ENCODE assay signal across 8 mouse cellular contexts in genomic region chr5:135898028-135898427, GRCm38 (mm10). TPM values are rescaled to one million over a fixed set of nuclear protein-coding genes. Genes with fewer than 3 reads are reported as not detected.
A peak's percentile ranks its signal among the peaks of the same experiment; 100 is the strongest.
DNase-seq lines count a peak whose midpoint lies in the region; ATAC-seq and TF ChIP-seq lines count a peak whose summit lies in the region.

No protein-coding gene starts in this region.

- no peak overlapping the region for H3K27ac ChIP-seq in CH12.LX (ENCODE audit: insufficient read depth, low read depth)
- H3K27ac ChIP-seq in lung, postnatal 0 days (ENCODE audit: low read length): no peak overlapping the region

- H3K79me2 ChIP-seq in CH12.LX (replicated peaks; ENCODE audit: control insufficient read depth, extremely low read depth, insufficient read depth, poor library complexity, severe bottlenecking): no peaks in the 10 kb centered on the region

- TF ChIP-seq RAD21 in CH12.LX (IDR thresholded peaks at IDR 0.05; ENCODE audit: low read depth, low read length): no peak; the same call in 1 of the 2 replicates

- peak; percentile 70 for DNase-seq in heart, postnatal 4 days
- no peak for DNase-seq in heart, postnatal 25 days (ENCODE audit: low spot score)
- DNase-seq in 3T3-L1 (ENCODE audit: low read depth, low spot score) (peak; percentile 78), CH12.LX (ENCODE audit: extremely low read depth) (peak; percentile 71)
- DNase-seq in cerebellum, postnatal 36 days: peak; percentile 59 to 65
- DNase-seq in lung, postnatal 0 days (ENCODE audit: low spot score): peak; percentile 74
- no peak for DNase-seq in yolk sac, embryonic 10.5 days (ENCODE audit: low spot score)

- no peak for ATAC-seq in lung, postnatal 0 days
- ATAC-seq in frontal cortex, adult (ENCODE audit: low TSS enrichment): no peak

- 14% methylated on average over 3 of the region's 3 CpGs for WGBS in lung, postnatal 0 days

- intact Hi-C loops in heart, postnatal 25 days (cut with DNase I): loop anchor here (5.0 kb wide), 1 partner anchor 164 kb away; no protein-coding TSS in a partner anchor

- dilution Hi-C loops in CH12.LX (cut with MboI; ENCODE audit: extremely low pct_ligation_motif_present, extremely low pct_unique_long_range_greater_than_20kb, low sequenced_read_pairs): no loop called here

- H3K4me1 ChIP-seq in CH12.LX (ENCODE audit: control insufficient read depth in 1 of 2, insufficient read depth in 2 of 2): peaks cover 1 to 12% of the 10 kb centered on the region in 2 experiments
- H3K4me1 ChIP-seq in lung, postnatal 0 days (ENCODE audit: insufficient read depth, low read depth, low read length): no peaks in the 10 kb centered on the region

- no peak overlapping the region for H3K4me2 ChIP-seq in CH12.LX (ENCODE audit: insufficient read depth, low read depth, poor library complexity, severe bottlenecking)
- H3K4me2 ChIP-seq in lung, postnatal 0 days (replicated peaks; ENCODE audit: low read depth, low read length): no peak overlapping the region

- H3K4me3 ChIP-seq in CH12.LX (replicated peaks in 1 of 3; ENCODE audit: low read depth in 2 of 3, low read length in 2 of 3, poor library complexity in 1 of 3): no peak overlapping the region
- no peak overlapping the region for H3K4me3 ChIP-seq in lung, postnatal 0 days (ENCODE audit: low read depth, low read length)

- TF ChIP-seq POLR2A in CH12.LX (IDR thresholded peaks at IDR 0.05; ENCODE audit: low read depth, low read length): no peak

- no peaks in the 10 kb centered on the region for H3K36me3 ChIP-seq in CH12.LX (replicated peaks in 1 of 2; ENCODE audit: control insufficient read depth in 1 of 2, insufficient read depth in 1 of 2, low read length in 1 of 2)
- H3K36me3 ChIP-seq in lung, postnatal 0 days (ENCODE audit: insufficient read depth, low read length): no peaks in the 10 kb centered on the region

- H3K9me3 ChIP-seq in CH12.LX (replicated peaks; ENCODE audit: low read length): no peaks in the 10 kb centered on the region
- H3K9me3 ChIP-seq in lung, postnatal 0 days (ENCODE audit: low read length): no peaks in the 10 kb centered on the region

- in situ Hi-C loops in CH12.LX (cut with MboI; ENCODE audit: low pct_ligation_motif_present, low pct_unique_long_range_greater_than_20kb, low sequenced_read_pairs): loop anchor here (10.0 kb wide), 1 partner anchor 147 kb away; no protein-coding TSS in a partner anchor

- TF ChIP-seq CTCF in CH12.LX (conservative IDR thresholded peaks at IDR 0.05 in 1 of 2, IDR thresholded peaks at IDR 0.05 in 1 of 2; ENCODE audit: low read depth in 2 of 2, low read length in 2 of 2): peak; percentile 53 to 63; a peak in 3 of 4 replicates
- peak; percentile 70 for TF ChIP-seq CTCF in lung, postnatal 0 days (IDR thresholded peaks at IDR 0.05)

- no peaks in the 10 kb centered on the region for H3K27me3 ChIP-seq in CH12.LX (replicated peaks)
- no peaks in the 10 kb centered on the region for H3K27me3 ChIP-seq in lung, postnatal 0 days (replicated peaks; ENCODE audit: insufficient read depth, low read length)

- H3K9ac ChIP-seq in CH12.LX (ENCODE audit: insufficient read depth, low read depth): no peak overlapping the region
- H3K9ac ChIP-seq in lung, postnatal 0 days (replicated peaks; ENCODE audit: low read depth): no peak overlapping the region

- TF ChIP-seq EP300 in CH12.LX (IDR thresholded peaks at IDR 0.05; ENCODE audit: low read length): no peak
- TF ChIP-seq EP300 in lung, postnatal 0 days (IDR thresholded peaks at IDR 0.05): no peak

TF ChIP-seq in CH12.LX, 34 proteins besides CTCF, POLR2A, EP300 and RAD21:
- 0 out of 2 replicates have a peak, but pooled peaks have one; percentile 18 for TF ChIP-seq MYC (IDR thresholded peaks at IDR 0.05; ENCODE audit: low read depth, low read length)
- TF ChIP-seq SMC3 (IDR thresholded peaks at IDR 0.05; ENCODE audit: low read depth, low read length): peak; percentile 29; the same call in 1 of the 2 replicates
- no peak for TF ChIP-seq MAZ (IDR thresholded peaks at IDR 0.05; ENCODE audit: low read depth, low read length)

RNA-seq across cellular contexts. Expression of gene Hspb1, which starts 10.3 kb away (rescaled TPM):
- 100 to 1,000 TPM; 397 to 401 TPM for total RNA-seq in heart, postnatal 4 days (2021)
- 100 to 1,000 TPM; 385 to 513 TPM for total RNA-seq in heart, postnatal 25 days (2021)
- total RNA-seq in CH12.LX (2012; rRNA removed): 0.97 and 1.1 TPM in 2 replicates
- 1.7 and 2.6 TPM in 2 replicates for total RNA-seq in CH12.LX (2014; rRNA removed)
- polyA plus RNA-seq in CH12.LX (2012; ENCODE audit: insufficient read length, low read depth): 3.6 and 3.8 TPM in 2 replicates
- polyA plus RNA-seq in lung, postnatal 0 days (2015; fragmentation: Nextera tagmentation; extraction: Ambion mirVana): 198 and 248 TPM in 2 replicates

RNA-seq across cellular contexts. Expression of gene Ywhag, which starts 36.4 kb away (rescaled TPM):
- 100 to 1,000 TPM; 285 to 292 TPM for total RNA-seq in heart, postnatal 4 days (2021)
- 100 to 1,000 TPM; 285 to 296 TPM for total RNA-seq in heart, postnatal 25 days (2021)
- total RNA-seq in CH12.LX (2012; rRNA removed): 77.3 and 89.2 TPM in 2 replicates
- 46.4 and 55.3 TPM in 2 replicates for total RNA-seq in CH12.LX (2014; rRNA removed)
- polyA plus RNA-seq in CH12.LX (2012; ENCODE audit: insufficient read length, low read depth): 233 and 239 TPM in 2 replicates
- 75.5 and 87.5 TPM in 2 replicates for polyA plus RNA-seq in lung, postnatal 0 days (2015; fragmentation: Nextera tagmentation; extraction: Ambion mirVana)

Comparison
In these comparisons a context has a peak if more than half of its experiments do, and no peak if none do; other contexts are left out.
1. DNase-seq: peak in heart, postnatal 4 days (single experiment), 3T3-L1 (single experiment), CH12.LX (single experiment), cerebellum, postnatal 36 days (2 of 2) and lung, postnatal 0 days (single experiment); none in heart, postnatal 25 days (single experiment) and yolk sac, embryonic 10.5 days (single experiment).
2. RNA of gene Hspb1, which starts 10.3 kb away (total RNA-seq): 385 to 513 TPM in heart, postnatal 25 days and 397 to 401 TPM in heart, postnatal 4 days; 0.97 to 2.6 TPM in CH12.LX; every median in the first group is over 100 times any median in the second.